Mouse (Mus musculus): ENCODE data around the gene Gas2l1.

DNA sequence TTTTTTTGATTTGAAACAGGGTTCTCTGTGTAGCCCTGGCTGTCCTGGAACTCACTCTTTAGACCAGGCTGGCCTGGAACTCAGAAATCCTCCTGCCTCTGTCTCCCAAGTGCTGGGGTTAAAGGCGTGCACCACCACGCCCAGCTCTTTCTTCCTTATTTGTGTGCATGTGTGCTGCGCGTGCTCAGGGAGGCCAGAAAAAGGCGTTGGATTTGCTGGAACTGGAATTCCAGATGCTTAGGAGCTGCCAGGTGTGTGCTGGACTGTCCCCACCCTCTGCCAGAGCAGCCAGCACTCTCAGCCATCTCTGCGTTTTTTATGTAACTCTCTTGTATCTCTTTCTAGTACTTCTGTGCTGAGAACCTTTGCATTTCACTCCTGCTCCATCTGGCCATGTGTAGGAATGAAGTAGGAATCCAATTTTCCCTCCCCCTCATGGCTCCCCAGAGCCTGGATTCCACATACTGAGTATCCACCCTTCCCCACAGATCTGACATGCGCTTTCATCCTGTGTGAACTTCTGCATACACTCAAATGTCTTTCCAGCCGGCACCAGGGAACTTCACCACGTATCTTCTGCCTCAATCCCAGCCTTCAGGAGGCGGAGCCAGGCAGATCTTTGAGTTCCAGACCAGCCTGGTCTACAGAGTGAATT is 12.8 kb downstream of the Gas2l1 start:
- TF ChIP-seq POLR2A (IDR thresholded peaks at IDR 0.05; ENCODE audit: insufficient read depth, low read length): no peak
- TF ChIP-seq CTCF (IDR thresholded peaks at IDR 0.05; ENCODE audit: low read depth, low read length): no peak
